Mouse (Mus musculus): Measurements from ENCODE around the gene Mast4. TPM values are rescaled to one million over a fixed set of nuclear protein-coding genes. Genes with fewer than 3 reads are reported as not detected.

The Mast4 gene
- total and polyA plus RNA-seq, 3 experiments: 2.7 to 7.0 TPM; not detected in 1

DNA sequence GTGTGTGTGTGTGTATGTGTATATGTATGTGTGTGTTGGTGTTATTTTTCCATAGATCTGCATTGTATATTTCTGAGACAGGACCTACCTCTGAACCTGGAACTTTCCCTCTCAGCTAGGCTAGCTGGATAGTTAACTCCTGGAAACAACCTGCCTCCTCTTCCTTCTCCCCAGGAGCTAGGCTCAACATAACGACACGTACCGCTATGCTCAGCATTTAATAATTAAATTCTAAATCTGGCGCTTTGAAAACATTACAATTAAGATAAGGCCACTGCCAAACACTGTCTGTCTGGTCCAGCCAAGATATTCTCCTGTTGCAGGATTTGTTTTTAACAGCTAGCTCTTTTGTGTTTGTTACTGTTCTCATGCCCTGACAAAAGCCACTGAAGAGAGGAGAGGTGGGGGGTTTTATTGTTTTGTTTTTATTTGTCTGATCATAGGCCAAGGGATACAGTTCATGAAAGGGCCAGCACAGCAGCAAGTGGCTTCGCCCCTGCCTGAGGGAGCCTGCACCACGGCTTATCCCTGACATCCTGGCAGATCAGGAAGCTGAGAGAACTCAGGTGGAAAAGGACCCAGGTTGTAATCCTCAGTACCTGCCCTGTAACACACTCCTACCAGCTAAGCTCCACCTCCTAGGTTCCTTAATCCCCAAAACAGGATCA is 205.0 kb downstream of the Mast4 start:
- Histone ChIP-seq H3K27ac (ENCODE audit: control insufficient read depth, low read depth, low read length) (no peak overlapping the region), H3K4me1 (ENCODE audit: control insufficient read depth in 1 of 2, insufficient read depth in 2 of 2, low read length in 2 of 2) (no peaks in the 10 kb centered on the region)
- TF ChIP-seq RAD21 (IDR thresholded peaks at IDR 0.05; ENCODE audit: low read depth, low read length) (no peak), MYC (IDR thresholded peaks at IDR 0.05; ENCODE audit: low read depth, low read length) (no peak), MAFK (IDR thresholded peaks at IDR 0.05; ENCODE audit: borderline replicate concordance, low read depth, low read length) (no peak), POLR2A (IDR thresholded peaks at IDR 0.05; ENCODE audit: control insufficient read depth in 1 of 2, insufficient read depth in 1 of 2, low read depth in 1 of 2, low read length in 2 of 2, poor library complexity in 1 of 2) (no peak), POLR2AphosphoS5 (IDR thresholded peaks at IDR 0.05; ENCODE audit: borderline replicate concordance, low read depth, low read length) (no peak), MYB (IDR thresholded peaks at IDR 0.05; ENCODE audit: low read depth, low read length) (no peak), MAX (IDR thresholded peaks at IDR 0.05; ENCODE audit: low read length) (no peak)

DNA sequence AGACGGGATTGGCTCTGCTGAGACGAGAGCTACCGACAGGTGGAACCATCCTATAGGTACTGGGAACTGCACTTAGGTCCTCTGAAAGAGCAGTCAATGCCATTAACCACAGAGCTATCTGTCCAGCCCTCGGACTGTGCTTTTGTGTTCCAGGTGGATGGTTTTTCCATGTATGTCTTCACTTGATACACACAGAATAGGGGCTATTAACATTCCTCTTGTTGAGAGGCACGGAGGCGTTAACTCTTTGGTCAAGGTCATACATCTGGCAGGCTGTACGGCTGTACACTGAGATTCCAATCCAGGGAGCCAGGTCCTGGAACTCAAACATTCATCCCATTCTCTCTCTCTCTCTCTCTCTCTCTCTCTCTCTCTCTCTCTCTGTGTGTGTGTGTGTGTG is 205.6 kb downstream of the Mast4 start:
- no peak for TF ChIP-seq BHLHE40 (IDR thresholded peaks at IDR 0.05; ENCODE audit: borderline replicate concordance, low read depth, low read length)
- TF ChIP-seq JUND (IDR thresholded peaks at IDR 0.05; ENCODE audit: low read depth, low read length): no peak
- TF ChIP-seq KAT2A (conservative IDR thresholded peaks at IDR 0.05; ENCODE audit: low read depth, low read length): no peak
- no peak for TF ChIP-seq MYC (IDR thresholded peaks at IDR 0.05; ENCODE audit: low read depth, low read length)
- no peak for TF ChIP-seq HCFC1 (IDR thresholded peaks at IDR 0.05; ENCODE audit: low read depth, low read length)
- no peak for TF ChIP-seq CHD2 (IDR thresholded peaks at IDR 0.05; ENCODE audit: low read length)
- TF ChIP-seq GATA1 (IDR thresholded peaks at IDR 0.05; ENCODE audit: low read depth, low read length): no peak
- TF ChIP-seq ETS1 (IDR thresholded peaks at IDR 0.05; ENCODE audit: low read depth, low read length): no peak
- no peak for TF ChIP-seq MAFK (IDR thresholded peaks at IDR 0.05; ENCODE audit: borderline replicate concordance, low read depth, low read length)
- no peak for TF ChIP-seq POLR2AphosphoS5 (IDR thresholded peaks at IDR 0.05; ENCODE audit: borderline replicate concordance, low read depth, low read length)
- TF ChIP-seq RAD21 (IDR thresholded peaks at IDR 0.05; ENCODE audit: low read depth, low read length): no peak
- no peak for TF ChIP-seq TCF12 (IDR thresholded peaks at IDR 0.05; ENCODE audit: low read depth, low read length)
- Histone ChIP-seq H3K27ac (ENCODE audit: control insufficient read depth, low read depth, low read length) (no peak overlapping the region), H3K4me1 (ENCODE audit: control insufficient read depth in 1 of 2, insufficient read depth in 2 of 2, low read length in 2 of 2) (no peaks in the 10 kb centered on the region), H3K27me3 (ENCODE audit: control insufficient read depth in 1 of 2, insufficient read depth in 2 of 2, low read length in 2 of 2) (no peaks in the 10 kb centered on the region), H3K36me3 (ENCODE audit: control insufficient read depth in 1 of 2, insufficient read depth in 2 of 2, low read length in 2 of 2) (no peaks in the 10 kb centered on the region), H3K4me3 (ENCODE audit: control insufficient read depth in 1 of 2, insufficient read depth in 1 of 2, low read depth in 2 of 2, low read length in 2 of 2) (no peak overlapping the region), H3K9me3 (replicated peaks; ENCODE audit: insufficient read depth, low read length) (no peaks in the 10 kb centered on the region), H3K9ac (ENCODE audit: control insufficient read depth, low read depth, low read length, poor library complexity, severe bottlenecking) (no peak overlapping the region), H3K79me2 (ENCODE audit: control insufficient read depth, insufficient read depth, low read length, poor library complexity) (no peaks in the 10 kb centered on the region)
- DNase-seq (ENCODE audit: low read depth, low spot score): no peak

More for the DNA sequence above, 205.0 kb downstream of the Mast4 start:
- H3K4me3 ChIP-seq (ENCODE audit: control insufficient read depth in 1 of 2, insufficient read depth in 1 of 2, low read depth in 2 of 2, low read length in 2 of 2): no peak overlapping the region
- no peaks in the 10 kb centered on the region for H3K9me3 ChIP-seq (replicated peaks; ENCODE audit: insufficient read depth, low read length)
- H3K27me3 ChIP-seq (ENCODE audit: control insufficient read depth in 1 of 2, insufficient read depth in 2 of 2, low read length in 2 of 2): no peaks in the 10 kb centered on the region
- no peaks in the 10 kb centered on the region for H3K36me3 ChIP-seq (ENCODE audit: control insufficient read depth in 1 of 2, insufficient read depth in 2 of 2, low read length in 2 of 2)
- DNase-seq (ENCODE audit: low read depth, low spot score): no peak
- H3K9ac ChIP-seq (ENCODE audit: control insufficient read depth, low read depth, low read length, poor library complexity, severe bottlenecking): no peak overlapping the region
- H3K79me2 ChIP-seq (ENCODE audit: control insufficient read depth, insufficient read depth, low read length, poor library complexity): no peaks in the 10 kb centered on the region

All from MEL (cell line).